Mouse (Mus musculus) MEL (cell line): Measurements from ENCODE around the gene Gabarapl2.

Source experiments
- CHD2 ChIP-seq: IDR thresholded peaks from 2 replicates; pipeline ENCODE4 v1.6.1; 2011; ENCODE audit warnings: low read length, improper control_type of control experiment
- CTCF ChIP-seq, 3 experiments: IDR thresholded peaks in 2 of 3; conservative IDR thresholded peaks in 1 of 3; 2 replicates each; pipeline ENCODE4 v1.5.1; 2011 to 2012; ENCODE audit warnings: low read length in 3 of 3, low read depth in 2 of 3, mild to moderate bottlenecking in 2 of 3, improper control_type of control experiment in 1 of 3, inconsistent platforms in 1 of 3, mixed read lengths in 1 of 3, moderate library complexity in 1 of 3; ENCODE audit not compliant: control insufficient read depth in 1 of 3, insufficient read depth in 1 of 3, poor library complexity in 1 of 3, severe bottlenecking in 1 of 3
- E2F4 ChIP-seq: IDR thresholded peaks from 2 replicates; pipeline ENCODE4 v1.6.1; 2011; ENCODE audit warnings: low read depth, low read length, improper control_type of control experiment, borderline replicate concordance
- EP300 ChIP-seq, 2 experiments: IDR thresholded peaks; 2 replicates each; pipeline ENCODE4 v1.6.1; 2011; ENCODE audit warnings: improper control_type of control experiment in 2 of 2, low read length in 2 of 2, low read depth in 1 of 2, mild to moderate bottlenecking in 1 of 2
- ETS1 ChIP-seq: IDR thresholded peaks from 2 replicates; pipeline ENCODE4 v1.6.1; 2012; ENCODE audit warnings: low read depth, mild to moderate bottlenecking, inconsistent platforms, low read length, improper control_type of control experiment, moderate library complexity
- MXI1 ChIP-seq: IDR thresholded peaks from 2 replicates; pipeline ENCODE4 v1.6.1; 2011; ENCODE audit warnings: mild to moderate bottlenecking, low read depth, low read length, improper control_type of control experiment
- NRF1 ChIP-seq: IDR thresholded peaks from 2 replicates; pipeline ENCODE4 v1.6.1; 2014; ENCODE audit warnings: low read depth, mild to moderate bottlenecking, inconsistent platforms, low read length, improper control_type of control experiment, moderate library complexity; ENCODE audit not compliant: poor library complexity, insufficient read depth, severe bottlenecking
- POLR2A ChIP-seq, 2 experiments: IDR thresholded peaks; 2 replicates each; pipeline ENCODE4 v1.6.1; 2011 to 2012; ENCODE audit warnings: low read length in 2 of 2, mild to moderate bottlenecking in 2 of 2, control low read depth in 1 of 2, improper control_type of control experiment in 1 of 2, low read depth in 1 of 2, moderate library complexity in 1 of 2; ENCODE audit not compliant: control insufficient read depth in 1 of 2, insufficient read depth in 1 of 2, poor library complexity in 1 of 2
- USF1 ChIP-seq: IDR thresholded peaks from 2 replicates; pipeline ENCODE4 v1.6.1; 2014; ENCODE audit warnings: low read depth, mild to moderate bottlenecking, inconsistent platforms, low read length, improper control_type of control experiment, moderate library complexity
- USF2 ChIP-seq, 2 experiments: IDR thresholded peaks; 2 replicates each; pipeline ENCODE4 v1.6.1; 2011 to 2012; ENCODE audit warnings: improper control_type of control experiment in 2 of 2, low read length in 2 of 2, borderline replicate concordance in 1 of 2, inconsistent platforms in 1 of 2, low read depth in 1 of 2, mild to moderate bottlenecking in 1 of 2; ENCODE audit not compliant: insufficient read depth in 1 of 2
- ZC3H11A ChIP-seq: IDR thresholded peaks from 2 replicates; pipeline ENCODE4 v1.6.1; 2012; ENCODE audit warnings: low read depth, mild to moderate bottlenecking, inconsistent platforms, low read length, improper control_type of control experiment

DNA sequence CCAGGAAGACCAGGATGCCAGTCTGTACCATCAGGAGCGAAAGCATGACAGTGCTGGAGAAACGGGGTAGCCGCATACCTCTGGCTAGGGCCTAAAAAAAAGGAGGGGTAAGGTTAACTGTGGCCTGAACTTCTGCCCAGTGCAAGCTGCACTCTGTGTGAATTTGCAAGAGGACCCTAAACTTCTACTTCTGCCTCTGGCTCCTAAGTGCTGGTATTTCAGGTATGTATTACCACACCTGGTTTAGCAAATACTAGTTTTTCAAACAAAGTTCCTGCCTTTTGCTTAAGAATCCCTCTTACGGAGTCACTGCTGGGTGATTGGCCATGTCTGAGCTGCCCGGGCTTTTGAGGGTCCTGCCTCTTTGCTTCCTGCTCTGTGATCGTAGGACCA, 49.6 kb upstream of the Gabarapl2 start:
- TF ChIP-seq USF2 (IDR thresholded peaks at IDR 0.05; ENCODE audit: borderline replicate concordance in 1 of 2, insufficient read depth in 1 of 2, low read depth in 1 of 2, low read length in 2 of 2) (no peak), CTCF (IDR thresholded peaks at IDR 0.05 in 2 of 3, conservative IDR thresholded peaks at IDR 0.05 in 1 of 3; ENCODE audit: control insufficient read depth in 1 of 3, insufficient read depth in 1 of 3, low read depth in 2 of 3, low read length in 3 of 3, poor library complexity in 1 of 3, severe bottlenecking in 1 of 3) (no peak), ZC3H11A (no peak), CHD2 (no peak), ETS1 (no peak), MXI1 (no peak), E2F4 (no peak), EP300 (IDR thresholded peaks at IDR 0.05; ENCODE audit: low read depth in 1 of 2, low read length in 2 of 2) (no peak), USF1 (no peak), POLR2A (IDR thresholded peaks at IDR 0.05; ENCODE audit: control insufficient read depth in 1 of 2, insufficient read depth in 1 of 2, low read depth in 1 of 2, low read length in 2 of 2, poor library complexity in 1 of 2) (no peak), NRF1 (no peak)
